Mouse (Mus musculus) heart, embryonic 14.5 days (tissue): ENCODE data around the gene Arhgap4. TPM values are rescaled to one million over a fixed set of nuclear protein-coding genes. Genes with fewer than 3 reads are reported as not detected.

Experiments
- ATAC-seq: fragments of 200-750 bp; cut with Nextera tagmentation; 2 replicates; pipeline ENCODE4 v1.8.0; 2017; ENCODE audit warnings: low read depth, moderate TSS enrichment; ENCODE audit not compliant: insufficient number of reproducible peaks, insufficient read depth, low FRiP score
- H3K27ac ChIP-seq, 2 experiments: fragments of 200-500 bp in 1 of 2; fragments of 300-500 bp in 1 of 2; sonication (generic) in 1 of 2; replicated peaks in 1 of 2; 2 replicates each; pipeline ENCODE4 v1.5.1; 2012 to 2014; ENCODE audit warnings: low read depth in 2 of 2, low read length in 2 of 2, control low read depth in 1 of 2, mild to moderate bottlenecking in 1 of 2, mixed read lengths in 1 of 2; ENCODE audit not compliant: control insufficient read depth in 1 of 2, insufficient read depth in 1 of 2
- H3K27me3 ChIP-seq: fragments of 300-500 bp; sonication (generic); 2 replicates; pipeline ENCODE4 v1.6.1; 2014; ENCODE audit warnings: mild to moderate bottlenecking, low read length, control low read depth; ENCODE audit not compliant: control insufficient read depth, insufficient read depth
- H3K36me3 ChIP-seq: fragments of 300-500 bp; sonication (generic); 2 replicates; pipeline ENCODE4 v1.6.1; 2014; ENCODE audit warnings: mild to moderate bottlenecking, control low read depth, low read length, mixed read lengths; ENCODE audit not compliant: control insufficient read depth, insufficient read depth
- H3K4me1 ChIP-seq, 2 experiments: fragments of 200-500 bp in 1 of 2; fragments of 300-500 bp in 1 of 2; sonication (generic) in 1 of 2; 2 replicates each; pipeline ENCODE4 v1.6.1; 2012 to 2014; ENCODE audit warnings: low read length in 2 of 2, control low read depth in 1 of 2, mixed read lengths in 1 of 2; ENCODE audit not compliant: control insufficient read depth in 2 of 2, insufficient read depth in 2 of 2
- H3K4me2 ChIP-seq: fragments of 300-500 bp; sonication (generic); 2 replicates; pipeline ENCODE4 v1.6.1; 2014; ENCODE audit warnings: mild to moderate bottlenecking, low read length
- H3K4me3 ChIP-seq, 2 experiments: fragments of 200-500 bp in 1 of 2; fragments of 300-500 bp in 1 of 2; sonication (generic) in 1 of 2; 2 replicates each; pipeline ENCODE4 v1.5.1; 2012 to 2014; ENCODE audit warnings: low read length in 2 of 2, mild to moderate bottlenecking in 2 of 2, control low read depth in 1 of 2, low read depth in 1 of 2, moderate library complexity in 1 of 2; ENCODE audit not compliant: control insufficient read depth in 1 of 2, insufficient read depth in 1 of 2
- H3K9ac ChIP-seq: fragments of 300-500 bp; sonication (generic); 2 replicates; pipeline ENCODE4 v1.6.1; 2014; ENCODE audit warnings: mild to moderate bottlenecking, low read length
- H3K9me3 ChIP-seq: fragments of 300-500 bp; sonication (generic); 2 replicates; pipeline ENCODE4 v1.6.1; 2016; ENCODE audit warnings: low read length, control low read depth; ENCODE audit not compliant: control insufficient read depth
- WGBS: fragments of 180-500 bp; shearing (Covaris S2); extraction: QIAGEN DNeasy Blood & Tissue Kit; methylation state at CpG from one replicate; pipeline ENCODE4 v1.1.7; 2014; 5-methylcytosine and 5-hydroxymethylcytosine counted together
- polyA plus RNA-seq: library from polyadenylated mRNA; unstranded; fragments of >200 nt; fragmentation: Nextera tagmentation; extraction: Ambion mirVana; gene quantifications from 2 replicates; pipeline ENCODE4 v1.2.1, GENCODE M21; 2014

Arhgap4 gene
- polyA plus RNA-seq, 1 experiment from 2014 or later: 1.1 TPM

GRCm38 (mm10) chrX:73892833-73893232 is 28.8 kb downstream of the Arhgap4 start:
- H3K4me3 ChIP-seq: no peak overlapping the region
- no peaks in the 10 kb centered on the region for H3K4me1 ChIP-seq
- no peak for ATAC-seq
- WGBS: 83% methylated on average over 14 of the region's 14 CpGs
- H3K9ac ChIP-seq: no peak overlapping the region
- no peaks in the 10 kb centered on the region for H3K36me3 ChIP-seq
- H3K9me3 ChIP-seq: no peaks in the 10 kb centered on the region
- no peaks in the 10 kb centered on the region for H3K27me3 ChIP-seq
- no peak overlapping the region for H3K4me2 ChIP-seq
- H3K27ac ChIP-seq: no peak overlapping the region

- H3K36me3 ChIP-seq: no peaks in the 10 kb centered on the region
- no peaks in the 10 kb centered on the region for H3K4me1 ChIP-seq
- 73% methylated on average over 6 of the region's 6 CpGs for WGBS
- H3K27me3 ChIP-seq: no peaks in the 10 kb centered on the region
- no peak within 1 kb of the TSS for H3K4me2 ChIP-seq
- ATAC-seq: no peak
- H3K4me3 ChIP-seq: no peak within 1 kb of the TSS
- H3K9me3 ChIP-seq: no peaks in the 10 kb centered on the region
- H3K9ac ChIP-seq: no peak within 1 kb of the TSS
- H3K27ac ChIP-seq: no peak within 1 kb of the TSS
Observed at GRCm38 (mm10) chrX:73891551-73892152, 30.0 kb downstream of the Arhgap4 start, which contains the start of gene Avpr2. Gene Avpr2 (plus strand): TSS chrX:73892102.

- no peak for ATAC-seq
- Histone ChIP-seq H3K4me2 (no peak overlapping the region), H3K4me3 (no peak overlapping the region), H3K27ac (no peak overlapping the region), H3K9ac (no peak overlapping the region), H3K36me3 (no peaks in the 10 kb centered on the region), H3K9me3 (no peaks in the 10 kb centered on the region), H3K4me1 (no peaks in the 10 kb centered on the region; a peak in 2 of 4 replicates), H3K27me3 (peaks cover 15% of the 10 kb centered on the region)
- WGBS: 23% methylated on average over 6 of the region's 6 CpGs
Observed at GRCm38 (mm10) chrX:73881463-73881862, 40.2 kb downstream of the Arhgap4 start.

GRCm38 (mm10) chrX:73881036-73881427 is 40.6 kb downstream of the Arhgap4 start:
- WGBS: 29% methylated on average over 16 of the region's 16 CpGs
- ATAC-seq: no peak
- no peaks in the 10 kb centered on the region for H3K36me3 ChIP-seq
- no peak overlapping the region for H3K27ac ChIP-seq
- H3K27me3 ChIP-seq: peaks cover 15% of the 10 kb centered on the region
- H3K4me1 ChIP-seq: no peaks in the 10 kb centered on the region; a peak in 2 of 4 replicates
- peak overlapping the region; percentile 69 for H3K4me2 ChIP-seq
- peak overlapping the region; percentile 35 to 37 for H3K4me3 ChIP-seq
- H3K9ac ChIP-seq: peak overlapping the region; percentile 34; the same call in 1 of the 2 replicates
- H3K9me3 ChIP-seq: no peaks in the 10 kb centered on the region

GRCm38 (mm10) chrX:73880194-73881035 is 41.3 kb downstream of the Arhgap4 start:
- Histone ChIP-seq H3K4me1 (no peaks in the 10 kb centered on the region; a peak in 2 of 4 replicates), H3K27ac (no peak overlapping the region), H3K9me3 (no peaks in the 10 kb centered on the region), H3K4me2 (peak overlapping the region; percentile 69), H3K9ac (peak overlapping the region; percentile 34; the same call in 1 of the 2 replicates), H3K4me3 (peak overlapping the region; percentile 35 to 37), H3K27me3 (peaks cover 15% of the 10 kb centered on the region), H3K36me3 (no peaks in the 10 kb centered on the region)
- ATAC-seq: no peak
- WGBS: 16% methylated on average over 44 of the region's 48 CpGs

GRCm38 (mm10) chrX:73877014-73877413 is 44.7 kb downstream of the Arhgap4 start:
- Histone ChIP-seq H3K36me3 (no peaks in the 10 kb centered on the region), H3K9me3 (no peaks in the 10 kb centered on the region), H3K27ac (no peak overlapping the region), H3K9ac (no peak overlapping the region), H3K4me3 (no peak overlapping the region), H3K27me3 (peaks cover 15% of the 10 kb centered on the region), H3K4me2 (no peak overlapping the region), H3K4me1 (no peaks in the 10 kb centered on the region; a peak in 2 of 4 replicates)
- ATAC-seq: no peak
- 58% methylated on average over 1 of the region's 1 CpGs for WGBS

GRCm38 (mm10) chrX:73875881-73876280 is 45.8 kb downstream of the Arhgap4 start:
- Histone ChIP-seq H3K4me1 (no peaks in the 10 kb centered on the region; a peak in 1 of 4 replicates), H3K27ac (no peak overlapping the region), H3K9ac (no peak overlapping the region), H3K4me3 (no peak overlapping the region), H3K27me3 (peaks cover 15% of the 10 kb centered on the region), H3K4me2 (no peak overlapping the region), H3K36me3 (no peaks in the 10 kb centered on the region), H3K9me3 (no peaks in the 10 kb centered on the region)
- ATAC-seq: no peak
- WGBS: 47% methylated on average over 2 of the region's 2 CpGs
